Mouse (Mus musculus) CH12.LX (cell line): ENCODE data around the gene Pgam1. TPM values are rescaled to one million over a fixed set of nuclear protein-coding genes. Genes with fewer than 3 reads are reported as not detected.

Source experiments
- DNase-seq: peaks from one replicate; pipeline ENCODE4 v3.0.0-alpha.2; 2013; ENCODE audit errors: extremely low read depth
- H3K27ac ChIP-seq: 2 replicates; pipeline ENCODE4 v1.5.1; 2012; ENCODE audit warnings: low read depth, mild to moderate bottlenecking, control low read depth, moderate library complexity; ENCODE audit not compliant: insufficient read depth
- H3K27me3 ChIP-seq: replicated peaks from 2 replicates; pipeline ENCODE3; 2012; ENCODE audit warnings: inconsistent platforms
- H3K36me3 ChIP-seq, 2 experiments: replicated peaks in 1 of 2; 2 replicates each; pipeline versions ENCODE3 to v1.6.1; 2012; ENCODE audit warnings: inconsistent platforms in 1 of 2, low read length in 1 of 2, mild to moderate bottlenecking in 1 of 2, mixed read lengths in 1 of 2, moderate library complexity in 1 of 2; ENCODE audit not compliant: control insufficient read depth in 1 of 2, insufficient read depth in 1 of 2
- H3K4me1 ChIP-seq, 2 experiments: 2 replicates each; pipeline ENCODE4 v1.6.1; 2012; ENCODE audit warnings: inconsistent platforms in 1 of 2, moderate library complexity in 1 of 2; ENCODE audit not compliant: insufficient read depth in 2 of 2, control insufficient read depth in 1 of 2
- H3K4me2 ChIP-seq: 2 replicates; pipeline ENCODE4 v1.6.1; 2012; ENCODE audit warnings: low read depth, mild to moderate bottlenecking, control low read depth; ENCODE audit not compliant: poor library complexity, insufficient read depth, severe bottlenecking
- H3K4me3 ChIP-seq, 3 experiments: fragments of 150-350 bp in 1 of 3; sonication (generic) in 1 of 3; replicated peaks in 1 of 3; 2 replicates each; pipeline versions ENCODE3 to v1.5.1; 2011 to 2012; ENCODE audit warnings: low read depth in 2 of 3, low read length in 2 of 3, mild to moderate bottlenecking in 2 of 3, moderate library complexity in 2 of 3, control low read depth in 1 of 3, improper control_type of control experiment in 1 of 3, inconsistent platforms in 1 of 3, mixed read lengths in 1 of 3; ENCODE audit not compliant: poor library complexity in 1 of 3
- H3K79me2 ChIP-seq: replicated peaks from 2 replicates; pipeline ENCODE4 v1.6.1; 2012; ENCODE audit warnings: mild to moderate bottlenecking, moderate library complexity; ENCODE audit not compliant: control insufficient read depth, poor library complexity, insufficient read depth, severe bottlenecking; ENCODE audit errors: extremely low read depth
- H3K9ac ChIP-seq: 2 replicates; pipeline ENCODE4 v1.6.1; 2012; ENCODE audit warnings: low read depth, mild to moderate bottlenecking, control low read depth, moderate library complexity; ENCODE audit not compliant: insufficient read depth
- H3K9me3 ChIP-seq: replicated peaks from 2 replicates; pipeline ENCODE3; 2012; ENCODE audit warnings: low read length, inconsistent platforms, mixed read lengths
- CHD1 ChIP-seq: IDR thresholded peaks from 2 replicates; pipeline ENCODE4 v1.6.1; 2012; ENCODE audit warnings: low read depth, low read length, improper control_type of control experiment, inconsistent platforms
- E2F4 ChIP-seq: IDR thresholded peaks from 2 replicates; pipeline ENCODE4 v1.6.1; 2011; ENCODE audit warnings: low read depth, low read length, improper control_type of control experiment; ENCODE audit not compliant: insufficient replicate concordance
- GABPA ChIP-seq: IDR thresholded peaks from 2 replicates; pipeline ENCODE4 v1.6.1; 2012; ENCODE audit warnings: low read depth, low read length, improper control_type of control experiment, inconsistent platforms; ENCODE audit not compliant: insufficient replicate concordance
- HCFC1 ChIP-seq: IDR thresholded peaks from 2 replicates; pipeline ENCODE4 v1.6.1; 2012; ENCODE audit warnings: low read depth, mild to moderate bottlenecking, inconsistent platforms, low read length, improper control_type of control experiment
- IRF4 ChIP-seq: IDR thresholded peaks from 2 replicates; pipeline ENCODE4 v1.6.1; 2014; ENCODE audit warnings: low read depth, mild to moderate bottlenecking, inconsistent platforms, low read length, improper control_type of control experiment
- JUND ChIP-seq: conservative IDR thresholded peaks from 2 replicates; pipeline ENCODE4 v1.6.1; 2011; ENCODE audit warnings: low read depth, low read length, improper control_type of control experiment
- KAT2A ChIP-seq: IDR thresholded peaks from 2 replicates; pipeline ENCODE4 v1.6.1; 2012; ENCODE audit warnings: low read length, improper control_type of control experiment, inconsistent platforms; ENCODE audit not compliant: insufficient replicate concordance
- MAX ChIP-seq: IDR thresholded peaks from 2 replicates; pipeline ENCODE4 v1.6.1; 2011; ENCODE audit warnings: low read length, improper control_type of control experiment
- MEF2A ChIP-seq: IDR thresholded peaks from 2 replicates; pipeline ENCODE4 v1.6.1; 2014; ENCODE audit warnings: low read depth, mild to moderate bottlenecking, inconsistent platforms, low read length, improper control_type of control experiment, borderline replicate concordance
- POLR2A ChIP-seq: IDR thresholded peaks from 2 replicates; pipeline ENCODE4 v1.6.1; 2011; ENCODE audit warnings: low read depth, mild to moderate bottlenecking, improper control_type of control experiment, low read length
- RAD21 ChIP-seq: IDR thresholded peaks from 2 replicates; pipeline ENCODE4 v1.6.1; 2011; ENCODE audit warnings: low read depth, mild to moderate bottlenecking, low read length, improper control_type of control experiment, moderate library complexity
- RCOR1 ChIP-seq: conservative IDR thresholded peaks from 2 replicates; pipeline ENCODE4 v1.6.1; 2012; ENCODE audit warnings: low read depth, mild to moderate bottlenecking, inconsistent platforms, low read length, improper control_type of control experiment
- SIN3A ChIP-seq: IDR thresholded peaks from 2 replicates; pipeline ENCODE4 v1.6.1; 2012; ENCODE audit warnings: low read length, improper control_type of control experiment, inconsistent platforms
- SMC3 ChIP-seq: IDR thresholded peaks from 2 replicates; pipeline ENCODE4 v1.6.1; 2011; ENCODE audit warnings: low read depth, low read length, improper control_type of control experiment
- TBP ChIP-seq: conservative IDR thresholded peaks from 2 replicates; pipeline ENCODE4 v1.6.1; 2011; ENCODE audit warnings: low read depth, low read length, improper control_type of control experiment
- UBTF ChIP-seq: IDR thresholded peaks from 2 replicates; pipeline ENCODE4 v1.6.1; 2012; ENCODE audit warnings: low read depth, mild to moderate bottlenecking, inconsistent platforms, low read length, improper control_type of control experiment, moderate library complexity
- USF2 ChIP-seq: conservative IDR thresholded peaks from 2 replicates; pipeline ENCODE4 v1.6.1; 2011; ENCODE audit warnings: low read depth, low read length, improper control_type of control experiment
- ZKSCAN1 ChIP-seq: IDR thresholded peaks from 2 replicates; pipeline ENCODE4 v1.6.1; 2012; ENCODE audit warnings: low read depth, inconsistent platforms, low read length, improper control_type of control experiment, borderline replicate concordance
- ZMIZ1 ChIP-seq: IDR thresholded peaks from 2 replicates; pipeline ENCODE4 v1.6.1; 2012; ENCODE audit warnings: low read depth, mild to moderate bottlenecking, inconsistent platforms, low read length, improper control_type of control experiment
- ZNF384 ChIP-seq: IDR thresholded peaks from 2 replicates; pipeline ENCODE4 v1.6.1; 2012; ENCODE audit warnings: low read depth, low read length, improper control_type of control experiment, inconsistent platforms
- dilution Hi-C: fragments of 300-500 bp; cut with MboI; formaldehyde crosslinking; loops from 2 replicates; pipeline ENCODE4 v1.14.3; 2020; ENCODE audit warnings: low sequenced_read_pairs; ENCODE audit not compliant: extremely low pct_unique_long_range_greater_than_20kb, extremely low pct_ligation_motif_present
- in situ Hi-C: fragments of 300-500 bp; cut with MboI; formaldehyde crosslinking; loops from 3 replicates; pipeline ENCODE4 v1.14.3; 2019; ENCODE audit warnings: low sequenced_read_pairs, low pct_ligation_motif_present, low pct_unique_long_range_greater_than_20kb, mixed read lengths
- polyA plus RNA-seq: library from polyadenylated mRNA; unstranded; fragments of >175 nt; gene quantifications from 2 replicates; pipeline ENCODE4 v1.2.1, GENCODE M21; 2012; ENCODE audit warnings: low read depth; ENCODE audit not compliant: insufficient read length
- total RNA-seq, 2 experiments: library from RNA; depleted of rRNA; stranded (reverse); fragments of 300-350 nt in 1 of 2; fragments of >200 nt in 1 of 2; gene quantifications; 2 replicates each; pipeline ENCODE4 v1.2.3; 2012 to 2014

The Pgam1 gene
- total and polyA plus RNA-seq, 3 experiments = 870 to 1,507 (median 928) TPM

GRCm38 (mm10) chr19:41907079-41907760 lies 4.5 kb upstream of the Pgam1 start:
- no peak for DNase-seq
- no peak overlapping the region for H3K9ac ChIP-seq
- no peak overlapping the region for H3K27ac ChIP-seq
- in situ Hi-C loops (no loop called here), dilution Hi-C loops (no loop called here)
- H3K27me3 ChIP-seq = no peaks in the 10 kb centered on the region
- no peak overlapping the region for H3K4me2 ChIP-seq
- H3K79me2 ChIP-seq = peaks cover 3% of the 10 kb centered on the region
- no peak overlapping the region for H3K4me3 ChIP-seq
- H3K4me1 ChIP-seq = peaks cover 0 to 4% of the 10 kb centered on the region in 2 experiments; a peak in 2 of 4 replicates
- no peaks in the 10 kb centered on the region for H3K36me3 ChIP-seq
- H3K9me3 ChIP-seq = no peaks in the 10 kb centered on the region
- no peak for TF ChIP-seq CHD1
- TF ChIP-seq UBTF = no peak
- no peak for TF ChIP-seq HCFC1
- TF ChIP-seq MEF2A = no peak
- TF ChIP-seq SMC3 = no peak
- TF ChIP-seq IRF4 = no peak
- TF ChIP-seq E2F4 = no peak
- TF ChIP-seq KAT2A = no peak
- no peak for TF ChIP-seq JUND
- no peak for TF ChIP-seq POLR2A
- no peak for TF ChIP-seq USF2
- TF ChIP-seq ZMIZ1 = no peak
- no peak for TF ChIP-seq GABPA
- TF ChIP-seq RCOR1 = no peak
- no peak for TF ChIP-seq MAX
- no peak for TF ChIP-seq TBP
- TF ChIP-seq RAD21 = no peak
- TF ChIP-seq SIN3A = no peak

GRCm38 (mm10) chr19:41908736-41909135 lies 3.0 kb upstream of the Pgam1 start:
- Histone ChIP-seq H3K9ac (no peak overlapping the region), H3K27me3 (no peaks in the 10 kb centered on the region), H3K4me2 (no peak overlapping the region), H3K27ac (no peak overlapping the region), H3K9me3 (no peaks in the 10 kb centered on the region), H3K4me3 (no peak overlapping the region), H3K4me1 (peaks cover 1 to 4% of the 10 kb centered on the region in 2 experiments; a peak in 2 of 4 replicates), H3K36me3 (peaks cover 0 to 6% of the 10 kb centered on the region in 2 experiments), H3K79me2 (peaks cover 18% of the 10 kb centered on the region)
- in situ Hi-C loops (no loop called here), dilution Hi-C loops (no loop called here)
- TF ChIP-seq SMC3 (no peak), ZNF384 (0 out of 2 replicates have a peak, but pooled peaks have one; percentile 17), MAX (no peak), ZKSCAN1 (no peak)
- no peak for DNase-seq
